Mouse (Mus musculus): ENCODE data around the gene Rarb.
A peak's percentile ranks its signal among the peaks of the same experiment; 100 is the strongest.

Rarb gene

DNA sequence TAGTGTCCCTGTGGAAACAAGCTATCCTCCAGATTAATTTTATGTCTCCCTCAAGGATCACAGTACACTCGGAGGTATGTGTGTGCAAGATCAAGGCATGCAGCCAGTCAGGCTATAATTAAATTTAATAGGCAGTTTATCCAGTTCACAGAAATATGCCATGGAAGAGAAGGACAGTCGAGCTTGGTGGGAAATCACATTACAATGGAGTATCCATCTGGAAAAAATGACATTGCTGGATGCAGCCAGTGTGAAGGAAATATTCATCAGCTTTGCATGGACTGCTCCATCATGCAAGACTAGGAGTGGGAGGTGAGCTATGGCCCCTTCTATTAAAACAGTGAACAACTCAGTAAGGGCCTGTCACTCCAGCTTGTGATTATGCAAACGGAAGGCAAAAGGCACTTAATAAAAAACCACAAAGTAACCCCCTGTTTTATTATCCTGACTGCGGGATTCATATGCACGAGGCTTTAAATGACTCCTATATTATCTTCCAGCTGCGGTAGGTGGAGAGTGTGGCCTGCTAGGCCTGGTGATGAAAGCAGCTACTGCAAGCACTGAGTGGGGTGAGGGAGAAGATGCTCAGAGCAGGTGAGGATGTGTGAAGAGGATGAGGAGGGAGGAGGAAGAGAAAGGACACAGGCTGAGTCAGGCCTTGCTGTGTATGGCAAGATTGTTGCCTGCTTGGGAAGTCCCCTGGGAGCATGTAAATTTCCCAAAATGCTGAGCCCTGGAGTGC is 379.4 kb downstream of the Rarb start:
- no peak for DNase-seq (ENCODE audit: low read depth in 1 of 2, low spot score in 2 of 2)

DNA sequence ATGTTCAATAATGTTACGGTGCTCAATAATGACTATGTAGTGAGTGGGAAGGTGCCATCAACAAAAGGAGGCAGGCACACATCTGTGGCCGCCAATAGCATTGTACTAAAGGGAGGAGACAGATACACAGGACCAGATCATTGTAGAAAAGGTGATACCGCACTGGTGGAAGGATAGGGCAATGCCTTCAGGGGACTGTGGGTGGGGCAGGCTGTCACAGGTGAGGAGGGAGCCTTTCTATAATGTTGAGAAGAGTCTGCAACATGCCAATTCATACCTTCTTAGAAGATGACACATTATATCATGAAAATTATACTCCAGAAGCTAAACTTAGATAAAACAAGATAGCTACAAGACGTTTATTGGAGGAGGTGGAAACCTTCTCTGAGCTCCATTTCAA is 381.6 kb downstream of the Rarb start:
- no peak for DNase-seq (ENCODE audit: low read depth in 1 of 2, low spot score in 2 of 2)

DNA sequence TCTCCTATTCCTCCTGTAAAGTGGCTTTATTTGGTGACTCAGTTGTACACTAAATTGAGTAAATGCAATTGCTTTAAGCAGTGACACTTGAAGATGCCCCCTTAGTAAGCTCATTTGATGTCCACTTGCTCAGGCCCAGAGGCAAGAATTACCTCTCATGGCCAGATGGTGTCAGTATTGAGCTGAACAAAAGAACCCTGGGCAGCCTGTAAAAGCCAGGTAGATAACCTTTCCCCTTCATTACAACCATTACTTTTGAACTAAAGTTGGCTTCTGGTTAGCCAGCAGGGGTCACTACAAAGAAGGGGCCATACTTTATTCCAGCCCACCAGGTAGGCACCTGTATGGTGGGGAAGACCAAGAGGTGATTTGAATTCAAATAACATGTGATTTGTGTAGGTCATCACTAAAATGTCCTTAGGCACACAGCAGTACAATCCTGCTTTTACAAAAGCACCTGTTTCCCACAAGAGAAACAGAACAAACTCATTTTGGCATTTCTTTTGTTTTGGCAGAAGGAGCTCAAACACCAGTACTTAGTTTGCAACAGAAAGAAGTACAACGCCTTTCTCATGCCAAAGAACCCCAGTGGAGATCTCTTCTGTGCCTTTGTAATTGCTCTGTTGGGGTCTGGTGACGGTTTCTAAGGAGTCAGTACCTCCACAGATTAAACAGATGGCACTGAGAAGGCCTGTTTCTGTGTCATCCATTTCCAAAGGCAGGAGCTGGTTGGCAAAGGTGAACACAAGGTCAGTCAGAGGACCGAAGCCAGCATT is 384.4 kb downstream of the Rarb start:
- peak in 1 of 2 experiments; percentile 4 for DNase-seq (ENCODE audit: low read depth in 1 of 2, low spot score in 2 of 2)

DNA sequence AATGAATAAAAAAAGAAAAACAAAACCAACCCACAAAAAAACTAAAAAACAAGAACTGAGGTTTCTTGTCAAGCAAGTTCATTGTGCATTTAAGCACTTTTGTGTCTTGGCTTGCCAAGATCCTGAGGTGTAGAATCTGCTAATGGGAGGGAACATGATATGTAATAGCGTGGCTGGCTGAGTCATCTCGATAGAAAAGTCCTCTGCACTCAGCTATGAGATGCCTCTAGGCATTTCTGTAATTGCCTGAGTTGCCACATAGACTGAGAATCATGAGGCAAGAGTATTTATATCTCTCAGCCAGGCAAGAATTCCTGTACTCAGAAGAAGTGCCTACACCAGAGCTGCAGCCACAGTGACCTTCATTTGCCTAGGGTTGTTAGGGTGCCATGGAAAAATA is 385.8 kb downstream of the Rarb start:
- DNase-seq (ENCODE audit: low read depth in 1 of 2, low spot score in 2 of 2): no peak

DNA sequence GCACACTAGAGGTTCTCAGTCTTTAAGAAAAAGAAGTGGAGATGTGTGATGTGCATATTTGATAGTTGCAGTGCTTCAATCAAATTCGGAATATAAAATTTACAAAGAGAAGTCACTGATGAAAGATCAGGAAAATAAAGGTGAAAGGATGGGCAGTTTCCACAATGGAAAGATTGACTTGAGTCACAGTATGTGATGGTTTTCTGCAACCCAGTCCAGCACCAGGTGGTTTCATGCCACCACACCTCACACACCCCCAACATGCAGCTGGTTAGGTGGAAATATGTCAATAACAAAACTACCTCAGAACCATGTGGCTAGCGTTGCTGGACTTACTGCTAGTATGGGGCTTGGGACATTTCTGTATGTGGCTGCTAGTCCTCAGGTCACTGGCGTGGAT is 386.4 kb downstream of the Rarb start:
- DNase-seq (ENCODE audit: low read depth in 1 of 2, low spot score in 2 of 2): no peak

DNA sequence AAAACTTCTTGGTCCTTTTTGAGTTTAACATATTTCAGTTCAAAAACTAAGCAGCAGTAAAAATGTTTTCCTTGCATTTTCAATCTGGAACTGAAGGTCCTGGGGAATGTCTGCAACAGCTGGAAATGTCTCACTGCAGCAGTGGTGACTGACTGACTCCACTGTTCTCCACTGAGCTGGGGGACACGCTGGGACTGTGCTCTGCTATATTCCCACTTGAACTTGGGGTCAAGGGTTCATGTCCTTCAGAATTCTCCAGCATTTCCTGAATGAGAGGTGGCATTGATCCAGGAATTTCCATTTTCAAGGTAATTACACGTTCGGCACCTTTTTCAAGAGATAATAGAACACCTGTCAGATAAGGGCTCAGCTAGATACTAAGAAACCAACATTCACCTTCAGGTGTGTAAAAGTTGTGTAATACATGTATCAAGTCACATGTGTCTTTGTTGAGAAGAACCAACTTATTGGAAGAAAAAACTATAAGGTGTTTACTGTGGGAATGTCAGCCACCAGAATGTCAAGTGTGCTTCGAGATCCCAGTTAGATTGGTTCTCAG is 386.9 kb downstream of the Rarb start:
- no peak for DNase-seq (ENCODE audit: low read depth in 1 of 2, low spot score in 2 of 2)

DNA sequence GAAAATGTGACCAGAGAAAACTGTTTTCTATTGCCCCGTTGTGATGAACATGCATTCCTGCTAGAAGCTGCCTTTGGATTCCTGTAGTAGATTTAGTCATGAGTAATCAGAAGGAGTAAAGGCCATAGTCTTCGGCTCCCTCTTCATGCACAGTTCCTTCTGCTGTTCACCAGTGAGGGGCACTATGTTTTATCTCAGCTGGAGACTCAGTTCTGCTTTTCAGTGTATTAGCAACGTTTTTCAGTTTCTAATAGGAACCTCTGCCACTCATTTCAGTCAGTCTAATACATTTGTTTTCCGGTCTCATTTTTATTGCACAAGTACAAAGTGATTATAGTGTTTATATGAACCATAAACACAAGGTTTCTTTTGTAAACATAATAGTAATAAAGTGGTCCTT is 391.4 kb downstream of the Rarb start:
- DNase-seq (ENCODE audit: low read depth in 1 of 2, low spot score in 2 of 2): peak in 1 of 2 experiments; percentile 9

DNA sequence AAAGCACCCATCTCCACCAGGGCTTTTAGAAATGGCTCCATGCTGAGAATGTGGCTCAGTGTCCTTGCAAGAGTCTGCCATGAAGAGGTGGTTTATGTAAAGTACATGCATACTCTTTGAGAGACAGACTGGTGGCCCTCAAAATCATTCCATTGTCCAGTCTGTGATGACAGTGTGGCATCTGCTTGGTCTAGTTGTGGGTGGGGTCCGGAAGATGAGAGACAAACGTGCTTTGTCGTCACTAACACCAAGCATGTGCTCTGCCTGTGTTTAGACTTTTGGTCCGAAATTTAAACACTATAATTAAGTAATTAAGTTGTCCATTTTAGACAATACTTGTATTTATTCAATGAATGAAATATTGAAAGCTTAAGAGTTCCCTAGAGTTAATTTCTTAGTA is 404.8 kb downstream of the Rarb start:
- DNase-seq (ENCODE audit: low read depth in 1 of 2, low spot score in 2 of 2): no peak

DNA sequence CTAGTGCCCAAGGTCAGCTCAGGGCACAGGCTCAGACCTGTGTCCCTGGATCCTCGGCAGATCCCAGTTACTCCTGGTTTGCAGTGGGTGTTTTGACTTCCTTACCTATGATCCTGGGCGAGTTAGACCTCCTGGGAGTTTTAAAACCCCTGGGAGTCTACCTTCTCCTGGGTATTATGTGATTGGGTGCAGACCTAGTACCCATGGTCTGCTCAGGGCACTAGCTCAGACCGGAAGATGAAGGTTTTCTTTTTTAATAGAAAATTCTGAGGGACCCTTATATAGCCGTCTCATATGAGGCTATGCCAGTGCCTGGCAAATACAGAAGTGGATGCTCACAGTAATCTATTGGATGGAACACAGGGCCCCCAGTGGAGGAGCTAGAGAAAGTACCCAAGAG is 413.8 kb downstream of the Rarb start:
- no peak for DNase-seq (ENCODE audit: low read depth in 1 of 2, low spot score in 2 of 2)

DNA sequence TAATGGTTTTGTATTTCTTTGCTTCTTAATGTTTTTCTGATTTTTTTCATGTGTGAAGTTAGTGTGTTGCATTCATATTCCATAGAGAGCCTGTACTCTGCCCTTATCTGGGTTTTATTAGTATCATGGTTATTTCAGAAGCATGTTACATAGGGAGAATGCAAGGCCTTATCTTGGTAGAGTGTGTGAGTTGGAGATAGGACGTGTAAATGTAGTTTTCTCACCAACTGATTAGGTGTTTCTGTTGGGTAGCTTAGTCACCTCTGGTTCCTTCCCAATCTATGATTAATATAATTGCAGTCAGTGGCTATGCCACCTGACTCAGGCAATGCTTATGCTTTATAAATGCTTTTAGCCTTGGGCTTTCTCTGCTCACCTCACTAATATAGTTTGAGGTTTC is 434.2 kb downstream of the Rarb start:
- no peak for DNase-seq (ENCODE audit: low read depth in 1 of 2, low spot score in 2 of 2)

Measured in monocyte, adult 2 months (primary cell).